8 mouse cellular contexts compared by ENCODE assay signal in genomic region chr9:63896073-63896807, GRCm38 (mm10).
DNase-seq lines count a peak whose midpoint lies in the region; ATAC-seq and TF ChIP-seq lines count a peak whose summit lies in the region.

No protein-coding gene starts in this region.

- peak; percentile 15 for DNase-seq in midbrain, embryonic 14.5 days
- DNase-seq in heart, adult 18-20 months = peak; percentile 79 to 90
- DNase-seq in kidney, postnatal 10 days = peak; percentile 84
- DNase-seq in layer of hippocampus, adult 9-10 months (ENCODE audit: low spot score) = no peak
- no peak for DNase-seq in cerebellum, adult 8-10 months

- TF ChIP-seq POLR2A in small intestine, adult 2 months (IDR thresholded peaks at IDR 0.05; ENCODE audit: low read depth, low read length) = no peak

- no peaks in the 10 kb centered on the region for H3K4me1 ChIP-seq in midbrain, embryonic 14.5 days (ENCODE audit: control insufficient read depth, insufficient read depth, low read length)
- H3K4me1 ChIP-seq in midbrain, embryonic 16.5 days (ENCODE audit: control insufficient read depth, insufficient read depth, low read length) = no peaks in the 10 kb centered on the region
- peaks cover 2% of the 10 kb centered on the region; the same call in 1 of the 2 replicates for H3K4me1 ChIP-seq in small intestine, adult 2 months (ENCODE audit: control insufficient read depth, insufficient read depth, insufficient read length, low read length)
- H3K4me1 ChIP-seq in forebrain, embryonic 15.5 days = peaks cover 12% of the 10 kb centered on the region; the same call in 1 of the 2 replicates

- no peaks in the 10 kb centered on the region for H3K9me3 ChIP-seq in midbrain, embryonic 14.5 days (ENCODE audit: control insufficient read depth, low read length)
- H3K9me3 ChIP-seq in midbrain, embryonic 16.5 days (replicated peaks; ENCODE audit: control insufficient read depth, low read length, poor library complexity, severe bottlenecking) = no peaks in the 10 kb centered on the region
- no peaks in the 10 kb centered on the region for H3K9me3 ChIP-seq in forebrain, embryonic 15.5 days

- 65% methylated on average over 15 of the region's 15 CpGs for WGBS in midbrain, embryonic 14.5 days
- WGBS in midbrain, embryonic 16.5 days = 58% methylated on average over 15 of the region's 15 CpGs
- 56% methylated on average over 15 of the region's 15 CpGs for WGBS in small intestine, adult 2 months
- WGBS in forebrain, embryonic 15.5 days = 63% methylated on average over 15 of the region's 15 CpGs

- H3K36me3 ChIP-seq in midbrain, embryonic 14.5 days (ENCODE audit: control insufficient read depth, insufficient read depth, low read length) = no peaks in the 10 kb centered on the region
- H3K36me3 ChIP-seq in midbrain, embryonic 16.5 days (ENCODE audit: control insufficient read depth, insufficient read depth, low read length) = no peaks in the 10 kb centered on the region
- no peaks in the 10 kb centered on the region for H3K36me3 ChIP-seq in small intestine, adult 2 months (ENCODE audit: control insufficient read depth, insufficient read depth, low read length)
- no peaks in the 10 kb centered on the region for H3K36me3 ChIP-seq in forebrain, embryonic 15.5 days

- ATAC-seq in midbrain, embryonic 14.5 days (ENCODE audit: low FRiP score, low TSS enrichment) = no peak
- ATAC-seq in midbrain, embryonic 16.5 days = no peak
- no peak for ATAC-seq in forebrain, embryonic 15.5 days (replicated peaks)

- H3K27ac ChIP-seq in midbrain, embryonic 14.5 days (replicated peaks; ENCODE audit: low read depth, low read length) = no peak overlapping the region
- no peak overlapping the region for H3K27ac ChIP-seq in midbrain, embryonic 16.5 days (ENCODE audit: low read length)
- H3K27ac ChIP-seq in small intestine, adult 2 months (ENCODE audit: insufficient read depth, low read depth, low read length) = 0 out of 2 replicates have a peak overlapping the region, but pooled peaks have one; percentile 8
- no peak overlapping the region for H3K27ac ChIP-seq in forebrain, embryonic 15.5 days (replicated peaks)

- no peak overlapping the region for H3K4me2 ChIP-seq in midbrain, embryonic 14.5 days (ENCODE audit: low read length)
- H3K4me2 ChIP-seq in midbrain, embryonic 16.5 days (ENCODE audit: low read length) = no peak overlapping the region
- no peak overlapping the region for H3K4me2 ChIP-seq in forebrain, embryonic 15.5 days (replicated peaks)

- no peak overlapping the region for H3K9ac ChIP-seq in midbrain, embryonic 14.5 days (replicated peaks; ENCODE audit: low read length)
- H3K9ac ChIP-seq in midbrain, embryonic 16.5 days (ENCODE audit: low read depth, low read length) = no peak overlapping the region
- H3K9ac ChIP-seq in forebrain, embryonic 15.5 days (replicated peaks) = no peak overlapping the region

- no peaks in the 10 kb centered on the region for H3K27me3 ChIP-seq in midbrain, embryonic 14.5 days (ENCODE audit: control insufficient read depth, insufficient read depth, low read length)
- no peaks in the 10 kb centered on the region for H3K27me3 ChIP-seq in midbrain, embryonic 16.5 days (ENCODE audit: control insufficient read depth, insufficient read depth, low read depth, low read length)
- H3K27me3 ChIP-seq in small intestine, adult 2 months (ENCODE audit: control insufficient read depth, insufficient read depth, low read length) = no peaks in the 10 kb centered on the region
- H3K27me3 ChIP-seq in forebrain, embryonic 15.5 days = no peaks in the 10 kb centered on the region

- TF ChIP-seq CTCF in small intestine, adult 2 months (IDR thresholded peaks at IDR 0.05; ENCODE audit: extremely low read depth, insufficient read length, insufficient replicate concordance, low read depth, low read length) = no peak

- H3K4me3 ChIP-seq in midbrain, embryonic 14.5 days (replicated peaks; ENCODE audit: low read depth, low read length) = no peak overlapping the region
- H3K4me3 ChIP-seq in midbrain, embryonic 16.5 days (ENCODE audit: low read depth, low read length) = no peak overlapping the region
- H3K4me3 ChIP-seq in small intestine, adult 2 months (ENCODE audit: low read depth, low read length) = no peak overlapping the region
- H3K4me3 ChIP-seq in forebrain, embryonic 15.5 days = no peak overlapping the region

Comparison
In these comparisons a context has a peak if more than half of its experiments do, and no peak if none do; other contexts are left out.
1. DNase-seq: peak in midbrain, embryonic 14.5 days (single experiment), heart, adult 18-20 months (2 of 2) and kidney, postnatal 10 days (single experiment); none in layer of hippocampus, adult 9-10 months (single experiment) and cerebellum, adult 8-10 months (single experiment).